Mouse (Mus musculus) stomach, postnatal 0 days (tissue): ENCODE data around the gene Pou3f3.

ENCODE experiments used
- CTCF ChIP-seq: IDR thresholded peaks from 2 replicates; pipeline ENCODE4 v1.5.1; 2016; ENCODE audit warnings: antibody characterized with exemption, low read depth, mild to moderate bottlenecking, moderate library complexity
- EP300 ChIP-seq: optimal IDR thresholded peaks from 2 replicates; pipeline ENCODE3; 2016; ENCODE audit warnings: antibody characterized with exemption

DNA sequence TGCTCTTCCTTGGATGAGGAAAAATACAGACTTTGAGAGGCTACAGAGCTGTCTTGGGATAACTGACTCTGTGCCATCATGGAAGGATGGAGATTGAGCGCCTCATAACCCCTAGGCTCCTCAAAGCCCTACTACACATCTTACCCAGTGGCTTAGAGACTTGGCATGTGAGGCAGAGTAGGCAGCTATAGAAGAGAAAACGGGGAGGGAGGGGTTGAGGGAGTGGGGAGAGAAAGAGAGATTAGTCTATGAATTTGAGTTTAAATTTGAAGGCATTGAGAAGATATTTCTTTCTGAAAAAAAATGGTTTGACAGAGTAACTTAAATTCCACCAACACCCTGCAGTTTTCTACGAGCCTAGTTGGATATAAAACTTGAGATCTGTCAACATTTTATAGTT lies 14.9 kb upstream of the Pou3f3 start:
- TF ChIP-seq CTCF = no peak
- no peak for TF ChIP-seq EP300
